In the genomic region with DNA sequence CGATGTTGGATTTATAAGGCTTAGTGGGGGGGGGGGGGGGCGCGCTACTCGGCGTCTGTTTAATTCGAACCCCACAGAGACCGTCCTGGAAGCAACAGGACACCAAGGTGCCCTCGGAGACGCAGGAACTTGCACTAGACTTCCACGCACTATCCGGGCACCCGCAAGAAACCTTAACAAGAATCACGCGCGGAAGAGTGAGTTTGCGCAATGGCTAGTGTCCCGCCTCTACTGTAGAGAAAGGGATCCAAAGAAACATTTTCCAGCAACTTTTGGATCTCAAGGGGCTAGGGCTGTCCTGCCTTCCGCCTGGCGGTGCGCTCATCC, we compare ENCODE assay signal across 8 mouse cellular contexts. TPM values are rescaled to one million over a fixed set of nuclear protein-coding genes. Genes with fewer than 3 reads are reported as not detected.
DNase-seq lines count a peak whose midpoint lies in the region; ATAC-seq and TF ChIP-seq lines count a peak whose summit lies in the region.

No protein-coding gene starts in this region.

- H3K4me1 ChIP-seq in kidney, embryonic 16.5 days (ENCODE audit: insufficient read depth, low read length), result peaks cover 65% of the 10 kb centered on the region
- H3K4me1 ChIP-seq in embryonic facial prominence, embryonic 12.5 days, result peaks cover 51% of the 10 kb centered on the region
- 0 out of 2 replicates have a peak, but pooled peaks cover 6% of the 10 kb centered on the region for H3K4me1 ChIP-seq in hindbrain, postnatal 0 days (ENCODE audit: insufficient read depth, low read length)
- no peaks in the 10 kb centered on the region for H3K4me1 ChIP-seq in midbrain, postnatal 0 days (ENCODE audit: insufficient read depth, low read length)

- no peaks in the 10 kb centered on the region for H3K36me3 ChIP-seq in kidney, embryonic 16.5 days (ENCODE audit: insufficient read depth, low read length)
- H3K36me3 ChIP-seq in embryonic facial prominence, embryonic 12.5 days, result no peaks in the 10 kb centered on the region
- H3K36me3 ChIP-seq in hindbrain, postnatal 0 days (ENCODE audit: insufficient read depth, low read length), result no peaks in the 10 kb centered on the region
- no peaks in the 10 kb centered on the region for H3K36me3 ChIP-seq in midbrain, postnatal 0 days (ENCODE audit: insufficient read depth, low read length)

- H3K4me3 ChIP-seq in kidney, embryonic 16.5 days (ENCODE audit: low read length), result peak overlapping the region; percentile 76
- H3K4me3 ChIP-seq in embryonic facial prominence, embryonic 12.5 days, result peak overlapping the region; percentile 62
- H3K4me3 ChIP-seq in hindbrain, postnatal 0 days (ENCODE audit: low read length), result peak overlapping the region; percentile 69
- H3K4me3 ChIP-seq in midbrain, postnatal 0 days (ENCODE audit: low read depth, low read length), result peak overlapping the region; percentile 73

- H3K9me3 ChIP-seq in kidney, embryonic 16.5 days (ENCODE audit: low read length), result no peaks in the 10 kb centered on the region
- H3K9me3 ChIP-seq in embryonic facial prominence, embryonic 12.5 days, result no peaks in the 10 kb centered on the region
- H3K9me3 ChIP-seq in hindbrain, postnatal 0 days (ENCODE audit: low read length), result no peaks in the 10 kb centered on the region
- no peaks in the 10 kb centered on the region for H3K9me3 ChIP-seq in midbrain, postnatal 0 days (ENCODE audit: low read length)

- peak overlapping the region; percentile 100 for H3K4me2 ChIP-seq in kidney, embryonic 16.5 days (replicated peaks; ENCODE audit: low read depth, low read length)
- H3K4me2 ChIP-seq in embryonic facial prominence, embryonic 12.5 days (replicated peaks), result peak overlapping the region; percentile 64
- peak overlapping the region; percentile 100 for H3K4me2 ChIP-seq in hindbrain, postnatal 0 days (ENCODE audit: low read depth, low read length)
- H3K4me2 ChIP-seq in midbrain, postnatal 0 days (ENCODE audit: low read depth, low read length, poor library complexity, severe bottlenecking), result peak overlapping the region; percentile 93

- 3% methylated on average over 20 of the region's 20 CpGs for WGBS in kidney, embryonic 16.5 days
- 2% methylated on average over 20 of the region's 20 CpGs for WGBS in embryonic facial prominence, embryonic 12.5 days
- 4% methylated on average over 20 of the region's 20 CpGs for whole genome bisulfite sequencing in hindbrain, postnatal 0 days
- WGBS in midbrain, postnatal 0 days, result 4% methylated on average over 20 of the region's 20 CpGs

- peak overlapping the region; percentile 79; the same call in 1 of the 2 replicates for H3K27ac ChIP-seq in kidney, embryonic 16.5 days (ENCODE audit: low read length)
- peak overlapping the region; percentile 96 for H3K27ac ChIP-seq in embryonic facial prominence, embryonic 12.5 days
- peak overlapping the region; percentile 70 for H3K27ac ChIP-seq in hindbrain, postnatal 0 days
- no peak overlapping the region for H3K27ac ChIP-seq in midbrain, postnatal 0 days (ENCODE audit: low read depth, low read length)

- peak overlapping the region; percentile 90 for H3K9ac ChIP-seq in kidney, embryonic 16.5 days (replicated peaks; ENCODE audit: low read length)
- peak overlapping the region; percentile 89 for H3K9ac ChIP-seq in embryonic facial prominence, embryonic 12.5 days
- H3K9ac ChIP-seq in hindbrain, postnatal 0 days (replicated peaks; ENCODE audit: low read length), result peak overlapping the region; percentile 73
- peak overlapping the region; percentile 63; the same call in 1 of the 2 replicates for H3K9ac ChIP-seq in midbrain, postnatal 0 days (replicated peaks; ENCODE audit: low read length, poor library complexity, severe bottlenecking)

- peak; percentile 33 for TF ChIP-seq CTCF in hindbrain, postnatal 0 days (IDR thresholded peaks at IDR 0.05; ENCODE audit: low read depth)
- peak; percentile 28; the same call in 1 of the 2 replicates for TF ChIP-seq CTCF in midbrain, postnatal 0 days (IDR thresholded peaks at IDR 0.05)

- DNase-seq in kidney, postnatal 4 days, result no peak
- DNase-seq in hindbrain, postnatal 0 days (ENCODE audit: low spot score), result no peak
- DNase-seq in midbrain, postnatal 0 days (ENCODE audit: low spot score), result no peak
- no peak for DNase-seq in T-cell, adult 2 months (ENCODE audit: low spot score)
- DNase-seq in right cerebral cortex, adult 2 months (ENCODE audit: low spot score in 2 of 2), result no peak

- no peaks in the 10 kb centered on the region for H3K27me3 ChIP-seq in kidney, embryonic 16.5 days (ENCODE audit: insufficient read depth, low read length)
- no peaks in the 10 kb centered on the region for H3K27me3 ChIP-seq in embryonic facial prominence, embryonic 12.5 days
- H3K27me3 ChIP-seq in hindbrain, postnatal 0 days (ENCODE audit: insufficient read depth, low read length), result no peaks in the 10 kb centered on the region
- no peaks in the 10 kb centered on the region for H3K27me3 ChIP-seq in midbrain, postnatal 0 days (ENCODE audit: insufficient read depth, low read length)

- no peak for ATAC-seq in kidney, embryonic 16.5 days (ENCODE audit: low FRiP score, low TSS enrichment)
- no peak for ATAC-seq in embryonic facial prominence, embryonic 12.5 days (ENCODE audit: insufficient number of reproducible peaks, insufficient read depth, low FRiP score, low TSS enrichment)
- ATAC-seq in hindbrain, postnatal 0 days, result peak; percentile 4; the same call in 1 of the 2 replicates
- ATAC-seq in midbrain, postnatal 0 days (ENCODE audit: low FRiP score), result no peak
- ATAC-seq in cerebellum, adult (ENCODE audit: insufficient number of reproducible peaks, low FRiP score, low TSS enrichment), result no peak

RNA-seq across cellular contexts. Expression of gene Tns3, which starts 40.5 kb away (rescaled TPM):
- polyA plus RNA-seq in kidney, embryonic 16.5 days (2015; fragmentation: Nextera tagmentation; extraction: Ambion mirVana), result 31.5 and 32.7 TPM in 2 replicates
- 33.0 and 35.5 TPM in 2 replicates for polyA plus RNA-seq in embryonic facial prominence, embryonic 12.5 days (2016; fragmentation: Nextera tagmentation; extraction: Ambion mirVana)
- 59.0 and 63.6 TPM in 2 replicates for total RNA-seq in hindbrain, postnatal 0 days (2014; rRNA removed)
- polyA plus RNA-seq in hindbrain, postnatal 0 days (2015; fragmentation: Nextera tagmentation; extraction: Ambion mirVana), result 8.2 and 8.9 TPM in 2 replicates
- 33.3 and 38.7 TPM in 2 replicates for total RNA-seq in midbrain, postnatal 0 days (2014; rRNA removed)
- polyA plus RNA-seq in midbrain, postnatal 0 days (2015; fragmentation: Nextera tagmentation; extraction: Ambion mirVana), result 4.7 and 4.9 TPM in 2 replicates
